Mouse (Mus musculus) splenic B cell, adult 2 months (primary cell): ENCODE measurements around the gene Tor2a.

ENCODE experiments used
- DNase-seq: peaks from one replicate; pipeline ENCODE4 v3.0.0-alpha.2; 2011; ENCODE audit warnings: low read depth, low spot score
- H3K27me3 ChIP-seq: 2 replicates; pipeline ENCODE4 v1.6.1; 2012; ENCODE audit warnings: mild to moderate bottlenecking, low read length, moderate library complexity, mixed read lengths; ENCODE audit not compliant: control insufficient read depth, poor library complexity, insufficient read depth, severe bottlenecking
- H3K36me3 ChIP-seq: 2 replicates; pipeline ENCODE4 v1.6.1; 2012; ENCODE audit warnings: mild to moderate bottlenecking, low read length, moderate library complexity, mixed read lengths; ENCODE audit not compliant: control insufficient read depth, poor library complexity, insufficient read depth, severe bottlenecking

Tor2a gene

GRCm38 (mm10) chr2:32757056-32757845 is at the start of gene Tor2a:
TSS of gene Tor2a (plus strand) at chr2:32757234.
- Histone ChIP-seq H3K36me3 (peaks cover 8% of the 10 kb centered on the region), H3K27me3 (no peaks in the 10 kb centered on the region)
- DNase-seq: peak; percentile 98

DNA sequence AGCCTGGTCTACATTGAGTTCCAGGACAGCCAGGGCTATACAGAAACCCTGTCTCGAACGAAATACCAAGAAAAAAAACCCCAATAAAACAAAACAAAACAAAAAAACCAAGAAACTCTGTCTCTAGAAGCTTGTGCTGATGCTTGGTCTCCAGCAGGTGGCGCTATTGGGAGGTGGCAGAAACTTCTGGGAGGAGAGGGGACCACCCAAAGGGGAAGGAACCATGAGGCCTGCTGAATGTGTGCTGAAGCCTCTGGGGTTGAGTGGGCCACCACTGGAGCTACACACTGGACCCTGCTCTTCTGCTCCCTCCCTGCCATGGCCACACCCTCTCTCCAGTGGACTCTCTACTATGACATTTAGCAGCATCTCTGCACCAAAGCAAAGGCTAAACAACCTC is 48.4 kb upstream of the Tor2a start:
- peaks cover 21% of the 10 kb centered on the region for H3K36me3 ChIP-seq
- H3K27me3 ChIP-seq: no peaks in the 10 kb centered on the region
- peak; percentile 87 for DNase-seq

DNA sequence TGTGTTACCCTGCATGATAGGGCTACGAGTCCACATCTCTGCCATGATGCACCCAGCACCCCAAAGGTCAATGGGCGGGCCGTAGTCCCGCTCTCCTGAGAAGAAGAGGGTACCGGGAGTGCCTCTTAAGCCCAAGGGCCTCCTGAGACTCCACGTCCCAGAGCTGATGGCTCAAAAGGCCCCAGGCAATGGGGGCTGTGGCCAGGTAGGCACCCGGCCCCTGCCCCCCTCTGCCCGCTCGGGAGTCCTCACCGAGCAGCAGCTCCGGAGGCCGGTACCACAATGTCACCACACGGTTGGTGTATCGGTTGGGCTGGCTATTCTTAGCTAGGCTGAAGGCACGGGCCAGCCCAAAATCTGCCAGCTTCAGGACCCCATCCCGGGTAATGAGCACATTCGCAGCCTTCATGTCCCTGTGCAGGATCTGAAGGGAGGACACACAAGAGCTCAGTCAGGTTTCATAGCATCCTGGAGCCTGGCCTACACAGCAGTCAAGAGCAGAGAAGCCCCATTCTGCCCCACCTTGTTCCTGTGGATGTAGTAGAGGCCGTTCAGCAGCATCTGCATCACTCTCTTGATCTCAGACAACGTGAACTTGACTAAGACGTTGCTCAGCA is 47.4 kb upstream of the Tor2a start:
- no peak for DNase-seq
- H3K27me3 ChIP-seq: no peaks in the 10 kb centered on the region
- peaks cover 21% of the 10 kb centered on the region for H3K36me3 ChIP-seq

GRCm38 (mm10) chr2:32710425-32710824 is 46.6 kb upstream of the Tor2a start:
- H3K27me3 ChIP-seq: no peaks in the 10 kb centered on the region
- peaks cover 19% of the 10 kb centered on the region for H3K36me3 ChIP-seq
- peak; percentile 71 for DNase-seq

GRCm38 (mm10) chr2:32711301-32712056 is 45.6 kb upstream of the Tor2a start:
- no peak for DNase-seq
- H3K36me3 ChIP-seq: peaks cover 13% of the 10 kb centered on the region
- H3K27me3 ChIP-seq: no peaks in the 10 kb centered on the region

DNA sequence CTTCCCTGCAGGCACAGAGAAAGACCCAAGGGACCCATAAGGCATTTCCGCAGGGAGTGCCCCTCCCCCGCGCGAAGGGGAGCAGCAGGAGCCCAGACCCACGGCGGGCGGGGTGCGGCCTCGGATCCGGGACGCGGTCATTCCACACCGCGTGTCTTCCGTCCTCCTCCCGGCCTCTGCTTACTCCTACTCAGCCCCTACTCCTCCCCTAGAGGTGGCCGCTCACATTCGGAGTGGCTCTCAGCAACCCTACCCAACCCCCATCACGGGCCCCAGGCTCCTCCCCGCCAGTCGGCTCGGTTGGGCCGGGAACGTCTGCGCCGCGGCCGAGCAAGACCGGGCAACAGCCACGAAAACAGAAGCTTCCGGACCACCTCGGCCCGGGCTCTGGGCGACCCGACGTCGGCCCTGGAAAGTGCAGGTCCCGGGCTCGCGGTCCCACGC is 44.9 kb upstream of the Tor2a start:
- Histone ChIP-seq H3K27me3 (no peaks in the 10 kb centered on the region), H3K36me3 (peaks cover 13% of the 10 kb centered on the region)
- peak; percentile 70 for DNase-seq

GRCm38 (mm10) chr2:32712586-32712933 is 44.5 kb upstream of the Tor2a start:
- no peaks in the 10 kb centered on the region for H3K27me3 ChIP-seq
- DNase-seq: peak; percentile 95
- H3K36me3 ChIP-seq: peaks cover 13% of the 10 kb centered on the region

DNA sequence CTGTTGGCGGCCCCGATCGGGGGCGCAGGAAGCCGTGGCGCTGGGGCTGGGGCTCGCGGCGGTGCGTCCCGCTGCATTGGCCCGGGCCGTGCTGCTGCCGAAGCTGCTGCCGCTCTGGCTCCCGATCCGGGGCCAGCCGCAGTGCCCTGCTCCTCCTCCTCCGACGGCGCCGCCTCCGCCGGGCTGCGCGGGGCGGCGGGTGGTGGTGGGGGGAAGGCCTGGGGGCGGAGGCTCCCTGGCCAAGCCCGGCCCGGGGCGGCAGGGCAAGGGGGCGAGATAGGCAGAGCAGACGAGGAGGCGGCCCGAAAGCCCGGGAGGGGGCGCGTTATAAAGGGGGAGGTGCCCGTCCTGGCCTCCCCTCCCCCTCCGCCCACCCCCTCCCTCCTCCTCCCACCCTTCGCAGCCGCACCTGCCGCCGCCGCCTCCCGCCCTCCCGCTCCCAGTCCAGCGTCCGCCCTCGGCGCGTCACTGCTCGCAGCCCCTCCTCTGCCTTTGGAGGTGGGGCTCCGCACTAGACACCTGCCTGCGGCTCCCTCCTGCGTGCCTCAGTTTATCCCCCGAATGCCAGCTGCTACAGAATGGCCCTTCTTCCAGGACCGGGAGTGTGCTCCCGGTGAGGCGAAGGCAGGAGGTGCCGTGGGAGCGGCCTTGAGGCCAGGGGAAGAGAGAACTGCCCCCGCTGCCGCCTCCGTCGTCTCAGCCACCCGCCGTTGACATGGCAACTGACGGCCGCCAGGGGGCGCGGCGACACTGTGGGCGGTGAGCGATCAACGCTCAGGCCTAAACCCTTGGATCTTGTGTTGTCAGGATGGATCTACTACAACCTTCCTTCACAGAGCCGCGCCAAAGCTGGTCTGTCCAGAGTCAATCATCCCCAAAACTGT is 43.9 kb upstream of the Tor2a start, which contains the start of gene Cdk9:
Gene Cdk9, minus strand, starts transcription at position 143 of the 884 bp plus-strand sequence.
- no peaks in the 10 kb centered on the region for H3K27me3 ChIP-seq
- peaks cover 13% of the 10 kb centered on the region for H3K36me3 ChIP-seq

GRCm38 (mm10) chr2:32714117-32714986 is 42.7 kb upstream of the Tor2a start:
- H3K36me3 ChIP-seq: peaks cover 9% of the 10 kb centered on the region
- peak; percentile 65 for DNase-seq
- no peaks in the 10 kb centered on the region for H3K27me3 ChIP-seq

More for the DNA sequence above, 43.9 kb upstream of the Tor2a start, which contains the start of gene Cdk9:
- DNase-seq: peak; percentile 94

- H3K36me3 ChIP-seq: peaks cover 2% of the 10 kb centered on the region; the same call in 1 of the 2 replicates
- no peaks in the 10 kb centered on the region for H3K27me3 ChIP-seq
- peak; percentile 88 for DNase-seq
Measured at GRCm38 (mm10) chr2:32714987-32715425, 42.0 kb upstream of the Tor2a start.

DNA sequence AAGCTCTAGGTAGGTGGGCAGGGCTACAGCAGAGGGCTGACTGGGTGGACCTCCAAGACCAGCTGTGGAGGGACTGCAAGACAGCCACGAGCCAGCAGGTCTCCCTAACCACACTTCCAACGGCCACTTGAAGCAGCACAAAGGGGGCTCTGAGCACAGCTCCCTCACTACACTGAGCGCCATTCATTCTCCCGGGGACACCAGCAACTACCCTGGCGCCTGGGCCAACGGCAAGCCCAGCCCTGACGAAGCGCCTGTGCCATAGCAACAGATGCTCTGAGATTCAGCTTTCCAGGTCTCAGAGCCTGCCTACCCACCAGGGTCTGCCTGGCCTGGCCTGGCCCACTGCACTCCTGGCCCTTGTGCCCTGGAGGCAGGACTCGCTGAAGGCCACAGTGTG is 38.3 kb upstream of the Tor2a start:
- DNase-seq: no peak
- Histone ChIP-seq H3K36me3 (no peaks in the 10 kb centered on the region), H3K27me3 (no peaks in the 10 kb centered on the region)

DNA sequence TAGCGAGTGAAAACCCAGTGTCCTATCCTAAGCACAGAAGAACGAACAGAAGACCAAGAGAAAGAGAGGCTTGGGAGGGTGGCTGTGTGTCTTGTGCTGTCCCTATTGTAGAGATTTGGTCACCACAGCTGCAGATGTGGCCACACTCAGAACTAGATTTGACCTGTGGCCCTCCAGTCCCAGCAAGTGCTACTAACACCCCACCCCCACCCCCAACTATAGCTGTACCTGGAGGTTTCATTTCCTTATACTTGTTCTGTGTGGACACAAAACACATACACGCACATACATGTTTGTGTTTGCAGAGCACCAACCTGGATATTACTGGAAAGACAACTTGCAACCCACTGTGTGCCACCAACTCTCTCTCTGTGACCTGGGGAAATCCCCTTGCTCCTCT is 37.0 kb upstream of the Tor2a start:
- Histone ChIP-seq H3K27me3 (no peaks in the 10 kb centered on the region), H3K36me3 (peaks cover 2% of the 10 kb centered on the region)
- DNase-seq: peak; percentile 49

DNA sequence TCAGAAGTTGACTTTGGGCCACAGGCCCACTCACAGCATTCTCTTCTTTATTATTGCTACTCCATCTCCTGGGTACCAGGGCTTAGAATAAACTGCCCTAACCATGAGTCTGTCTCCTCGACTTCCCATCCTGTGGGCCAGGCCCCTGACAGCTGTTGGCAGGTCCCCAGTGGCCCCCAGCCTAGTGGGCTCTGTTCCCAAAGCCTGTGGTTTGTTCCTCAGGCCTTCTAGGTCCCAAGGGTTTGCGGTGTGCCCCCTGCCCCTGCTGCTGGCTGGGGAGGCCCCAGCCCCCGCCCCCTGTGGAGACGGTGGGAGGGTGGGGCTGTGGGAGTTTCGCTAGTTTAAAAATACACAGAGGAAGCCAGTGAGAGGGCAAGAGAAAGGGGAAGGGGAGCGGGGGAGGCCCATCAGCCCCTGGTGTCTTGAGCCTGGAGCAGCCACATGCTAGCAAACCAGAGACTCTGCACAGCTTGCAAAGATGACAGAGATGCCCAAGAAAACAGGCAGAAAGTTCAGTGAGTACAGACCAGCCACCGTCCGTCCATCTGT is 36.3 kb upstream of the Tor2a start, which contains the start of gene Sh2d3c:
Gene Sh2d3c, plus strand, starts transcription at position 375 of the 549 bp plus-strand sequence.
- Histone ChIP-seq H3K27me3 (no peaks in the 10 kb centered on the region), H3K36me3 (peaks cover 4% of the 10 kb centered on the region)
- peak; percentile 41 for DNase-seq
